Mouse (Mus musculus) erythroblast, embryonic 14.5 days (primary cell): ENCODE data around the gene Kat7.

Experiments used
- GATA1 ChIP-seq: IDR thresholded peaks from 2 replicates; pipeline ENCODE4 v1.6.1; 2012; ENCODE audit warnings: low read length, inconsistent platforms, mixed read lengths
- TAL1 ChIP-seq: IDR thresholded peaks from 3 replicates; pipeline ENCODE4 v1.6.1; 2012; ENCODE audit warnings: low read length, inconsistent platforms, mixed read lengths

DNA sequence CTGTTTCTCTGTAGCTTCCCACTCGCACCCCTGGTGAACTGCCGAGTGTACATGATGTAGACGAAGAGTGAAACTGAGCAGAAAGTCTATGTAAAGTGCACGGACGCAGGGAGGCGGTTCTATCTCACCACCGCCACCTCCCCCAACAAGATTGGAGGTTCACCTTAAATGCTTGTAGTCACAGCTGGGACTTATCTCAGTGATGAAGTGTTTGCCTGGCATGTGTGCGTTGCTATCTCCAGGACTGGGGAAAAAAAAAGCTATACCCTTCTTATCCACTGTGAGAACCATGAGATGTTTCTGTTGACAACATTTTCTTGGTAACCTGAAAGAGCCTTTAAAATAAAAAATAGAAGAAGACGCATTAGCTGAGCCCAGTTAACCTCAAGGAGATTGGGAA, 8.1 kb upstream of the Kat7 start:
- TF ChIP-seq TAL1, result no peak
- TF ChIP-seq GATA1, result no peak; the same call in 1 of the 2 replicates
